Mouse (Mus musculus): ENCODE results near the gene Nkd2. TPM values are rescaled to one million over a fixed set of nuclear protein-coding genes. Genes with fewer than 3 reads are reported as not detected.
A peak's percentile ranks its signal among the peaks of the same experiment; 100 is the strongest.

Nkd2 gene
- total RNA-seq, 2 experiments from 2014 or later: not detected

DNA sequence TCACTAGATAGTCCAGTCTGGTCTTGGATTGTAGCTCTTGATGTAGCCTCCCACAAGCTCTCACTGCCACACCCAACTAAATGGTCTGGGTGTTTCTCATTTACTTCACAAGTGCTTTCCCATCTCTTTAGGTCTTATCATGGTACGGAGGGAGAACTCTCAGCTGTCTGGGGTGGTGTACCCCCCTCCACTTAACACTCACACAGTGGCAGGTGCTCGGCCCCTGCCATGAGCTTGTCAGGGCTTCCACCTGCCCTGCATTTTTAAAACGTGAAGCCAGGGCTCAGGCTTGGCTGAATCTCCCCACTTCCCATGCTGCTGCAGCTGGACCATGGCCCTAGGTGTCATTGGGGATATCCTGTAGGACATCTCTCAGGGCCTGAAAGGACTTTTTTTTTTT lies 28.5 kb downstream of the Nkd2 start:
- no peak for ATAC-seq (replicated peaks; ENCODE audit: poor library complexity)

DNA sequence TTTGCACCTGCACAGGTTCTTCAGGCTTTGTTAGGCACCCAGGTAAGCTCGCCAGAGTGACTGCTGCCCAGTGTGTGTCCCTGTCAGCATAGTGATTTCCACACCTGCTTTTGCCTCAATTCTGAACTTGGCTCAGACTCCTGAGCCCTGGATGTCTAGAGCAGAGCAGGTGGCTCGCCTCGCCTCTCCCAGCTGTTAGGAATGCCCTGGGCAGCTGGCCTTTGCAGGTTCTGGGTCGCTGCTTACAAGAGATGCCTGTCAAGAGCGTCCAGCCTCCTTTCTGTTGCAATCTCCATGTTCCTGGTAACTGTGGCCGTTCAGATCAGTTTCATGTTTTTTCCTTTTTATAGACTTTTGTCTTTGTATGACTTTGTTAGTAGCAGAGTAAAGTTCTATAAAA lies 31.1 kb downstream of the Nkd2 start:
- ATAC-seq (replicated peaks; ENCODE audit: poor library complexity): no peak

- ATAC-seq (replicated peaks; ENCODE audit: poor library complexity): no peak
Observed at GRCm38 (mm10) chr13:73814181-73814580, 33.2 kb downstream of the Nkd2 start.

GRCm38 (mm10) chr13:73812936-73813335 lies 34.5 kb downstream of the Nkd2 start:
- ATAC-seq (replicated peaks; ENCODE audit: poor library complexity): no peak

DNA sequence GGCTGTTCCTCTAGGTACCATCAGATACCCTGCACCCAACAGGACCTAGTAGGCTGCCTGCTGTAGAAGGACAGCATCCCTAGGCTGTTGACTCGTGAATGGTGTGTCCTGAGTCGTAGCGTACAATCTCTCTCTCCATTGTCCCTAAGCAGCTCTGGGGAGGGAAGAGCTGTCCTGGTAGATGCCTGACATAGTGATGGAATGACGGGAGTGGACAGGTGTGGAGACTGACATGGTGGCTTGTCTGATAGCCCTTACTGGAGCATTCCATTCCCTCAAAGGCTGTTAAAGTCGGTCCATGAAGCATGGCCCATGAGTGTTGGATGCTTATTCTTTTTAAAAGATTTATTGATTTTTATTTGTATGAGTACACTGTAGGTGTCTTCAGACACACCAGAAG lies 42.5 kb downstream of the Nkd2 start:
- no peak for ATAC-seq (replicated peaks; ENCODE audit: poor library complexity)

- peak; percentile 96 for ATAC-seq (replicated peaks; ENCODE audit: poor library complexity)
Observed at GRCm38 (mm10) chr13:73803450-73804178, 43.8 kb downstream of the Nkd2 start.

- ATAC-seq (replicated peaks; ENCODE audit: poor library complexity): no peak
Observed at GRCm38 (mm10) chr13:73799110-73799509, 48.3 kb downstream of the Nkd2 start.

- no peak for ATAC-seq (replicated peaks; ENCODE audit: poor library complexity)
Observed at GRCm38 (mm10) chr13:73793171-73793570, 54.3 kb downstream of the Nkd2 start.

- no peak for ATAC-seq (replicated peaks; ENCODE audit: poor library complexity)
Observed at GRCm38 (mm10) chr13:73792176-73792575, 55.3 kb downstream of the Nkd2 start.

DNA sequence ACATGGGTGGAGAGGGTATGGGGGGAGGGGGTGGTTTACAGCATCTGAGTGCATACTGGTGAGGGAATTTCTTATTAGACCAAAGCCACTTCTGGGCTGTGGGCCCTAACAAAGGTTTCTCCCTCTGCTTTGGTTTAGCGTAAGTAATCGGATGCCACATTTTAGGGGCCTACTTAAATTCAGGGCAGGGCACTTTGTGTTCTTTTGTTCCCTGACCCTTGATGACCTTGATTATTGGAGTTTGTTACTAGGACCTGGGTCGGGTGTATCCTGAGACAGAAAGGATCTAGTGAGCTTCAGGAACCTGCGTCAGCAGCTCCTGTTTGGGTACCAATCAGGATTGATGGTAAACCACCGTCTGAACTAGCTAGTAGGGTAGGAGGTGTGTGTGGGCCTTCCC lies 64.9 kb downstream of the Nkd2 start:
- ATAC-seq (replicated peaks; ENCODE audit: poor library complexity): no peak

DNA sequence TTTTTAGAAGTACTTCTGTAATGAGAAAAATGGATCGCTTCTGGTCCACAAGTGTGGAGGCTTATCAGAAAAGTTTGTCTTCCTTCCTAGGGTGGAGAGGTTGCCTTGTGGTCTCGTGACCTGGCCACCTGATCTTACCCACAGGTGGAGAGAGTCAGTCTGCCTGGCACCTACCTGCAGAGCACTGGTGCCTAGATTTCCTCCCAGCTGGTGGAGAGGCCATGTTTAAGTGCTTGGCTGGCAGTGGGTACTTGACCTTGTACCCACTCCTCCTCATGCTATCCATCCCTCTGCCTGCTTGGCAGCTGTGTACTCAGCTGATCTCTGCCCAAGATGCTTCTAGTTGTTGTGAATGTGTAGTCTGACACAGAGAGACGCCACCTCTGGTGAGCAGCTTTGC lies 69.9 kb downstream of the Nkd2 start:
- no peak for ATAC-seq (replicated peaks; ENCODE audit: poor library complexity)

DNA sequence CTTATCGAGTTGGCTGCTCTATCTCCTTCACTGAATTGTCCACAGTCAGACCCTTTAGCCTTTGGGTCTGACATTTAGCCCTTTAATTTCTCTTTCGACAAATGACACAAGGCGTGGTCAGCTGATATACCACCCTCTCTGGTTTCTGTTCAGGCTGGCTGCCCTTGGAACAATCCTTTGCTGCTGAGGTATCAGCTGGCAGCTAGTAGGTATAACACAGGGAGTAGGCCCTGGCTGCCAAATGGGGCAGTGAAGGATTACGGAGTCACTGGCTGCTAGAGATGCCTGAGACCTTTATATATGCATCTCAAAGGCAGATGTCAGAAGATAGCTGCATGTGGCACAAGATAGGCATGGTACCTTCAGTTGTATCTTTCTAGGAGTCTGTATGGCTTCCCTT lies 71.6 kb downstream of the Nkd2 start:
- ATAC-seq (replicated peaks; ENCODE audit: poor library complexity): no peak

GRCm38 (mm10) chr13:73773519-73774205 lies 73.8 kb downstream of the Nkd2 start:
- ATAC-seq (replicated peaks; ENCODE audit: poor library complexity): no peak

DNA sequence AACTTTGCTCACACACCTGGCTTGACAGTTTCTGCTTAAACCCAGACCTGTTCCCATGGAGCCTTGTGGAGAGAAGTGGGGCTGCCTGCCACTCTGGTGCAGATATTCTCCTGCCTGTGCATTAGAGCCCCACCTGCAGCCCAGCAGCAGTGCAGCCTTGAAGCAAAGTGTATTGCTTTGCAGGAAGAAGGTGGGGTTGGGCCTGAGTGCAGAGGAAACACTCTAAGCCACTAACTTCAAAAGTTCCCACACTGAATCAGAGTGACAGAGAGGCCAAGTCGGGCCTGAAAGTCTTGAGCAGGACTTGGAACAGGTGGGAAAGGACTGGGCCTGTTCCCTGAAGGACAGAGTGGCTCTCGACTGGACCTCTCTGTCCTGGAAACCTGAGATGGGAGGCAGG lies 74.8 kb downstream of the Nkd2 start:
- peak; percentile 29; the same call in 1 of the 2 replicates for ATAC-seq (replicated peaks; ENCODE audit: poor library complexity)

- ATAC-seq (replicated peaks; ENCODE audit: poor library complexity): no peak
Observed at GRCm38 (mm10) chr13:73771131-73771530, 76.3 kb downstream of the Nkd2 start.

- ATAC-seq (replicated peaks; ENCODE audit: poor library complexity): no peak
Observed at GRCm38 (mm10) chr13:73769916-73770682, 77.3 kb downstream of the Nkd2 start.

Other genes with a start within 250 kb of the Nkd2 start
- gene Clptm1l, start 243.6 kb downstream of the Nkd2 start, total RNA-seq (2015): 222 and 226 TPM in 2 replicates
- gene Clptm1l, start 243.6 kb downstream of the Nkd2 start, total RNA-seq (2017): 86.1 and 92.0 TPM in 2 replicates
- gene Tert, start 220.7 kb downstream of the Nkd2 start, total RNA-seq (2015): 0.10 and 1.6 TPM in 2 replicates
- gene Tert, start 220.7 kb downstream of the Nkd2 start, total RNA-seq (2017): 0.21 and 0.41 TPM in 2 replicates
- not detected in 2 replicates for gene Slc6a18, start 169.6 kb downstream of the Nkd2 start, total RNA-seq (2015)
- not detected in 2 replicates for gene Slc6a18, start 169.6 kb downstream of the Nkd2 start, total RNA-seq (2017)
- not detected in 2 replicates for gene Slc6a19, start 142.8 kb downstream of the Nkd2 start, total RNA-seq (2015)
- gene Slc6a19, start 142.8 kb downstream of the Nkd2 start, total RNA-seq (2017): not detected in 2 replicates
- 4.3 and 7.5 TPM in 2 replicates for gene Slc12a7, start 114.5 kb downstream of the Nkd2 start, total RNA-seq (2015)
- 3.4 and 3.6 TPM in 2 replicates for gene Slc12a7, start 114.5 kb downstream of the Nkd2 start, total RNA-seq (2017)
- 60.1 and 62.4 TPM in 2 replicates for gene Trip13, start 90.2 kb upstream of the Nkd2 start, total RNA-seq (2015)
- 49.5 and 60.7 TPM in 2 replicates for gene Trip13, start 90.2 kb upstream of the Nkd2 start, total RNA-seq (2017)
- gene Brd9, start 90.2 kb upstream of the Nkd2 start, total RNA-seq (2015): 50.8 and 54.4 TPM in 2 replicates
- 99.9 and 112 TPM in 2 replicates for gene Brd9, start 90.2 kb upstream of the Nkd2 start, total RNA-seq (2017)
- gene Zdhhc11, start 116.2 kb upstream of the Nkd2 start, total RNA-seq (2015): not detected in 2 replicates
- gene Zdhhc11, start 116.2 kb upstream of the Nkd2 start, total RNA-seq (2017): not detected in 2 replicates
- gene Tppp, start 161.8 kb upstream of the Nkd2 start, total RNA-seq (2015): 0.17 TPM in 1 of 2 replicates, not detected in the other
- gene Tppp, start 161.8 kb upstream of the Nkd2 start, total RNA-seq (2017): 0.04 and 0.17 TPM in 2 replicates
- 9.9 and 13.8 TPM in 2 replicates for gene Cep72, start 214.7 kb upstream of the Nkd2 start, total RNA-seq (2015)
- gene Cep72, start 214.7 kb upstream of the Nkd2 start, total RNA-seq (2017): 11.0 and 12.6 TPM in 2 replicates

Measured in megakaryocyte progenitor cell, adult 5-6 weeks (primary cell).